Mouse (Mus musculus) liver, embryonic 14.5 days (tissue): Measurements from ENCODE around the gene Gm16181.

ENCODE experiments used
- CTCF ChIP-seq: IDR thresholded peaks from 2 replicates; pipeline ENCODE4 v1.5.1; 2016; ENCODE audit warnings: antibody characterized with exemption, low read depth, control low read depth
- EP300 ChIP-seq: IDR thresholded peaks from 2 replicates; pipeline ENCODE4 v1.6.1; 2016; ENCODE audit warnings: antibody characterized with exemption, low read depth

- TF ChIP-seq CTCF (no peak), EP300 (no peak)
Measured at GRCm38 (mm10) chr17:35253293-35254093, 32.9 kb downstream of the Gm16181 start.
